Mouse (Mus musculus) retina, postnatal 7 days (tissue): ENCODE results near the gene Tas2r119.
"Not testable (repeated sequence)": the region's sequence is repeated elsewhere in the genome, so short reads cannot be mapped to it uniquely, and the experiment has no call there.

Experiments
- DNase-seq: peaks from one replicate; pipeline ENCODE4 v3.0.0-alpha.2; 2012; ENCODE audit warnings: low read depth, low spot score

Gene Tas2r119

DNA sequence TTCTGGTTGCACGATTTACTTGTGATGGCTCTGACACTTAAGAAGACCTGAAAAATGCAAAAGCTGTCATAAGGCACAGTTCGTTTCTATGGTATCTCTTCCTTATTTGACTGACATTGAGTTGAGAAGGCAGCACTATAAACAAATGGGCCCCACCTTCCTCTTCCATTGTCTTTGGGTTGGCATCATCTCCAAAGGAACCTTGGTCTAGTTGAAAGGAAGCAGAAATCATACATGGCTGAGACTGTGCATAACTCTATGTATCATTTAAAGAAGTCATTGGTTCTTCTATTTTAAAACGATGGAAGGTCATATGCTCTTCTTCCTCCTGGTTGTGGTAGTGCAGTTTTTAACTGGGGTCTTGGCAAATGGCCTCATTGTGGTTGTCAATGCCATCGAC, at the start of gene Tas2r119:
TSS of gene Tas2r119 (plus strand) at position 301 of the 400 bp plus-strand sequence.
- no peak for DNase-seq

DNA sequence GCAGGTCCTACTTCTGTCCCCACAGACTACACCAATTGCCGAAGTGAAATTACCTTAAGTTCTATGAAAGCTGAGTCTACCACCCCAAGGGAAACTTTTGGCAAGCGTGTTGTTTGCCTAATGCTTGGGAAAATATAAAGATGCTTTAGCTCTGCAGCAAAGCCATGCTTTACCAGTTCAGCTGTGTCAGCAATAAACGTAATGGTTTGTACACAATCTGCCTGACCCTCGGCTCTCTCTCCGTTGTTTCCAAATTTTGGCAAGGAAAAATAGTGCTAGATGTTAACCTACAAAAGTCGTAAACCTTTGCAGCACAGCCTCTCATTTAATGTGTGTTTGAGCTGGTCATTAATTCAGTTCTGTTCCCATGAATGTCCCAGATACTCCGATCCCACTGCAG, 44.8 kb upstream of the Tas2r119 start:
- DNase-seq: no peak

DNA sequence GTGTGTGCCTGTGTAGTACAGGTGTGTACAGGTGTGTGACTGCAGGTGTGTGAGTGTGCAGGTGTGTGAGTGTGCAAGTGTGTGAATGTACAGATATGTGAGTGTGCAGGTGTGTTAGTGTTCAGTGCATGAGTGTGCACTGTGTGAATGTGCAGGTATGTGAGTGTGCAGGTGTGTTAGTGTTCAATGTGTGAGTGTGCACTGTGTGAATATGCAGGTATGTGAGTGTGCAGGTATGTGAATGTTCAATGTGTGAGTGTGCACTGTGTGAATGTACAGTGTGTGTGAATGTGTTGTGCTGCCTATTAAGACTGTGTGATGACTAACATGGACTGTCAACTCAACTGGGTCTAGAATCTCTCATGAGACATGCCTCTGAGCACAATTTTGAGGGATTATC, 35.4 kb upstream of the Tas2r119 start:
- no peak for DNase-seq

DNA sequence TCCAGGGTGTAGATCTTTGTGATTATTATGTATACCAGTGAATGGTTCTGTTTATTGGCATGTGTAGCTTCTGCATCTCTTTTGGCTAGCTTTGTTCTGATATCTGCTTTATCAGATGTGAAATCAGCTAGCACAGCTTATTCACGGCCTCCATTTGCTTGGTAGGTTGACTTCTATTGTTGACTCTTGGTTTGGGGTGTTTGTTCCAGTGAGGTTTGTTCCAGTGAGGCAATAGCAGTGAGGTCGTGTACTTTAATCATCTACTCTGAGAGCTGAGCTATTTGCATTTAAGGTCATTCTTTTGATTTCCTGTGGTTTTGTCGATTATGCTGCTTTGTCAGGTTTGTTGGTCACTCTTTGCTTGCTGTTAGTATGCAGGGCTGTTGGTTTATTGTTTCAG, 32.8 kb upstream of the Tas2r119 start:
- DNase-seq: no peak

DNA sequence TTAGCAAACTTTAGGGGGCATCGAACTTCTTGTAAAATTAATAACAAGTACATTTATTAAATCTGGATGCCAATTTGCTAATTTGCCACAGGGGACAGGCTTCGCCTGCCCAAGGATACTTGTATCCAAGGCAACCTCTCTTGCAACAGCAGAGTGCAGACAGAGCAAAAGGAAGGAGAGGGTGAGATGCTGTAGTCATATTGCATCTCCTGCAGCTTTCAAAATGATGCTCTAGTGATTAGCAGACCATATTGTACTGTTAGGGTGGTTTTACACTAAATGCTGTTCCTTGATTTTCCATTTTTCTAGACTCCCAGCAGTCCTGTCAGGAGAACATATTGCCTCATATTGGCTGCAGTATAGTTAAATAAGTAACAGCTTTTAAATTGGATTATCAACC, 23.7 kb upstream of the Tas2r119 start:
- no peak for DNase-seq

DNA sequence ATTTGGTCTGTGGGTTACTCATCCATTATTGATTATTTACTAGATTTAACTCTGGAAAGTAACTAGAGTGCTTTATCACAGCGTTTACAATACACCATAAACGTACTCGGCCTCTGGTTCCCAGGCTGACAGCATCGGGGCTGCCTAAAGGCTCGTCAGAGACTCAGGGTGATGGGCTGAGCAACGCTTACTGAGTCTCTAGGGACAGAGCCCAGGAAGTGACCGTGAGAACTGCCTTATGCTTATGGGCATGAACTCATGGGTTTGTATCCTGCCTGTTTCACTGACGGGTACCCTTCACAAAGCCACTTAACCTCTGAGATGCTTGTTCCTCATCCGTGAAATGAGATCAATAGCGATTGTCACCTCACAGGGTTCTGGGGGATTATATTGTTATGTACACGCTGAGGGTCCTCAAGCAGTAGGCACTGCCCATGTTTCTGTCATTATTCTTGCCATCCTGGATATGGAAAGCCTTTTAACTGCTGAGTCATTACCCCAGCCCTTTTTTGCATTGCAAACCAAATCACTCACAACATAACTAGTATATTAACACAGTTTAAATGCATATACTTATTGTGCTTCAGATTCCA, 23.1 kb upstream of the Tas2r119 start:
- DNase-seq: no peak

- no peak for DNase-seq
Measured at GRCm38 (mm10) chr15:32156126-32156525, 21.0 kb upstream of the Tas2r119 start.

DNA sequence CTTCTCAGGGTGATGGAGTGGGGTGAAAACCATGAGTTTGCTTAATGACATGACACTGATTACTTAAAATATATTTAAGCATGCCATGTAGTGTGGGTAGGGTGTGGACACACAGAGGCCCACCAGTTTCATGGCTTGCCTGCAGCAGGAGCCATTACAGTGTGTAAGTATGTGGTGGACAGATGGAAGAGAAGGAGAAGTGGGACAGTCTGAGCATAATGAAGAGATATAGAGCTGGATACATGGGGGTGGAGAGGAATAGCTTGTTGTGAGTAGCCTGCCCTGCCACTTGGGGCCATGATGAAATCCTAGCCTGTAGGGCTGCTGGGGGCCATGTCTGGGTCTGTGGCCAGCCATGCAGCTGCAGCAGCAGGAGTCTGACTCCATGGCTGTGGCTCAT, 16.8 kb upstream of the Tas2r119 start:
- no peak for DNase-seq

GRCm38 (mm10) chr15:32171764-32172163, 5.3 kb upstream of the Tas2r119 start:
- no peak for DNase-seq

GRCm38 (mm10) chr15:32172175-32172987, 4.7 kb upstream of the Tas2r119 start:
- no peak for DNase-seq

DNA sequence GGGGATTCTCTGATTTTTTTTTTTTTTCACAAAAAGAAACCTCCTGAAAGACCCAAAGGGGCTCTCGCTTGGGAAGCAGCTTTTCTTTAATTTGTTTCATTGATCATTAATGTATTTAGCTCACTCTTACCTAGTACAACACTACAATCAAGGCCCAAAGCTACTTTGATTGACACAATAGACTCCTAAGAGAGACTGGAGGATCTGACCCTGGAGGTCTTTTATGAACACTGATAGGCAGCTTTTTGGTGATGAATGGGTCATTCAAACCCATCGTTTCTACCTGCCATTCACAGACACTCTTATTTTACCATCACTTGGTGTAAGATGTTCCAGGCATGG, 4.1 kb upstream of the Tas2r119 start:
- DNase-seq: no peak

DNA sequence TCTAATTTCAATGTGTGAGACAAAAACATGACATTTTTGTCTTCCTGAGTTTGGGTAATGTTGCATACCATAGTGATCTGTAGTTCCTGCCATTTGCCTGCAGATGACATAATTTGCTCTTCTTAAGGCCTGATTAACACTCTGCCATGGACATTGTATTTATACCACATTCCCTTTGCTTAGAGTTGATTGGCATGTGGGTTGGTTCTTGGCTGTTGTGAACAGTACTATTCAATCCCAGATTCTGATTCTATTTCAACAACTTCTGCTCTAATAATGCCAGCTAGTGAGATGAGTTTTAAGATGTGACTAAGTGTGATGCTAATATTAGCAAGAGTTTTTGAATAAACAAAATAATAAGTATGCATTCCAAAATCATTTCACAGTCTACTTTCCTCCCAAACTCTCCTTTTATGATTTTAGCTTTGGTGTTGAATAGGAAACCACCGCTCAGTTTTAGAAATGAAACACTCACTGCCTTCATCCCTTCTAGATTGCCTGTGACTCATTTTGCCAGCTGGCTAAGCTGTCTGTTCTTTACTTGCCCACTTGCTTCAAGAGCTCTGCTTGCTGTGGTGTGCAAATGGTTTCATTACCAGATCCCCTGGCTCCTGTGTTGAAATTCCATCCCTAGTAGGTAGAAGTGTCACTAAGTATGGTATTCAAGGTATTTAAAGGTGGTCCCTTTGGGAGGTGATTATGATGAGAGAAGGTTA, 3.1 kb downstream of the Tas2r119 start:
- no peak for DNase-seq

DNA sequence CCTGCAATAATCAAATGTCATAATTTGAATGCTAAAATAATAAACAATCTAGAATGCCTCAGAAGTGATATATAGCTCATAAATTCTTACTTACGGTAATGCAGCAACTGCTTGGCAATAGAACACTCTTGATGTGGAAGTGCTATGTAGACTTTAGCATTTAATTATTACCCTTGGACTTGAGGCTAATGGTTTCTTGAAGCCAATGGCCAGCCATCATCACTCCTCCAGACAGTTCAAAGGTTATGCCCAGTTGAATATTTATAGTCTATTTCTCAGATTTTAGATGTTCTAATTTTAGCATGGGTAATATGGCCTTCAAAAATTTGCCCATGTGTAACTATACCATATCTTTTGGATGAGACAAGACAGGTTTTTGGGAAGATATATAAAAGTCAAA, 4.9 kb downstream of the Tas2r119 start:
- no peak for DNase-seq

DNA sequence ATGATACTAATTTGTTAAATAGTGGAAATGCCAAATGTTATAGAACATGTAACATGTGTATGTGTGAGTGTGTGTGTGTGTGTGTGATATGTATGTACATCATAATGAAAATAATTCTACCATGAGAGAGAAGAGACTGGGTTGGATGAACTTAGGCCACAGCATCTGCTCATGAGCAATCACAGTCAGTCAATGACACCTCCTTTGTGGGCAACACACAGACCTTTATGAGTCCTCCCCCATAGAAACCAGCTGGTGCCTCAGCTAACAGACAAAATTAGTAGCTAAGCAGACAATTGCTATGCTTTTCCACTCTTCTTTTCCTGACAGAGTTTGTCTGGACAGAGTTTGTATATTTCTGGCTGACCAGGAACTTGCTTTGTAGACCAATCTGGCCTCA, 7.9 kb downstream of the Tas2r119 start:
- DNase-seq: no peak

- DNase-seq: no peak
Measured at GRCm38 (mm10) chr15:32189879-32190278, 12.8 kb downstream of the Tas2r119 start.

DNA sequence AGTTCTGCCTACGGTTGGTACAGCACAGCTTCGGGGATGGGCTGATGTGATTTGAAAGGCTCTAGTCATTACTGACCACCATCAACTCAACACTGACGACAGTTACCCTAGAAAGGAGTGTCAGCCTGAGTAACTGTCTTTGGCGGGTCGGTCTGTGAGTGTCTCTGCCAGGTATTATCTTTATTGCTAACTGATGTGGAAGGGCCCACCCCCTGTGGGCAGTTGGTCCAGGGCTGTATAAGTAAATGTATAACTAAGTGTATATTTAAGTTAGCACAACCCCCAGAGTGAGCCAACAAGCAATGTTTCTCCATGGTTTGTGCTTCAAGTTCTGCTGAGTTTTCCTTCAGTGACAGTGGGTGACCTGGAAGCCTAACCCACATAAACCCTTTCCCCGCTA, 13.3 kb downstream of the Tas2r119 start:
- DNase-seq: no peak

DNA sequence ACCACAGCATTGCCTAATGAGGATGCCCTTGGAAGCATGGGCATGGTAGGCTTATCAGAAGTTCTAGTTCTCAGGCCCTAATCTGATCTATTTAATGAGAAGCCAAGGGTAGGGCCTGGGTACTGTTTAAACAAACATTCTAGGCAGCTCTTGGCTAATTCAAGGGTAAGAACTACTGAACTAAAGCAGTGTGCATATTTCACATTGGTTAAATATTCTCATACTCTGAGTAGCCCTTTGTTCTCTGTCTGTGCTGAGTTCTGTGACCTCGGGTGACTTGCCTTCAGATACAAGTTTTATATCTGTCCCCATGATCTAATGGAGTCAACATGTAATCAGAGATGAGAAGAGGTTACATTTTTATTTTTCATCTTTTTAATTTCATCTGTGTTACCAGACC, 15.9 kb downstream of the Tas2r119 start:
- no peak for DNase-seq

GRCm38 (mm10) chr15:32198076-32198475, 21.0 kb downstream of the Tas2r119 start:
- DNase-seq: no peak

DNA sequence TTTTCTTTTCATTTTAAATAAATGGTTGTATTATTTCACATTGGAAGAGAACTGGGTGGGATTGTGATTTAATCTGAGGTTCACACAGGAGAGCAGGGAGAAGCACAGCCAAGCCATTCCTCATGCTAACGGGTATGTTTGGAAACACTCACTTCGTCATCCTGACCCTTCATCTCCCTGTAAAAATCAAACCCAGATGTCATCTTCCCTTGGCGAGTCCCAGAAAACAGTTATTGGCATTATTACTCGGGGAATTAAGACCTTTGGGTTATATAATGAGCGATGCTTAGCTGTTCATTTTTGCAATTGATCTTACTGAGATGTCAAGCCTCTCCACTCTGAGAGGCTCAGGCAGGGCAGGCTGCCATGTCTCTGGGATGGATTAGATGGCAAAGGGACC, 21.5 kb downstream of the Tas2r119 start:
- peak; percentile 3 for DNase-seq

DNA sequence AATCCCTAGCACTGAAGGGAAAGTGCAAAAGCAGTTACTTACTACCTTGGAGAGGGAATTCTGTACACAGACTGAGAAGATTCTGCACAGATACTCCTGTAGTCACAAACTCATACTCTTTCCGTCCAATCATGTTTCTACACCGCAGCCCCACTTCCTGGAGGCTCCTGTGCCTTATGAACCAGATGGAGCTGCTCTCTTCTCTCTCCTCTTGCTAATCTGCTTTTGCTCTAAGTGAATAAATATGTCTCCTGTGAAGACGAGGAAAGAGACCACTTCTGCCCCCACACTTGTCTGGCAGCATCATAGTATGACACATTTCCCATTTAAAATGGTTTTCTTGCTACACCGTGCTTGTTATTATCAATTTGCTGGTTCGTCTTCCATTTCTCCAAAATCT, 26.2 kb downstream of the Tas2r119 start:
- no peak for DNase-seq

DNA sequence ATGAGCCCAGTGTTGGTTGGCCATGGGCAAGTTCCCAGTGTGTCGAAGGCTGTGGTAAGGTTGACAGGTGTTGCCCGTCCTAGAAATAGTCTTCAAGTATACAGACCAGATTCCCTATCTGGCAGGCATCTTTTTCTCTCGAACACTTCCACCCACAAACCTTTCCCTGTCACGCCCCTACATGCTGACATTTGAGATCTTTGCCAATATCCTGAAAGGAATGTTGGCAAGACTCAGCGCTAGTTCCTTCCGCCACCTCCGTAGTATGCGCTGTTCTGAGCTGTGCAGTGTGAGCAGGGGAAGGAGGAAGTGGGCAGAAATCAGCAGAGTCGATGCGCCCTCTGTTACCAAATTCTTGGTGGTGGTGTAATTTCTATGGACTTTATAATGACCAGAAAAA, 27.8 kb downstream of the Tas2r119 start:
- no peak for DNase-seq

DNA sequence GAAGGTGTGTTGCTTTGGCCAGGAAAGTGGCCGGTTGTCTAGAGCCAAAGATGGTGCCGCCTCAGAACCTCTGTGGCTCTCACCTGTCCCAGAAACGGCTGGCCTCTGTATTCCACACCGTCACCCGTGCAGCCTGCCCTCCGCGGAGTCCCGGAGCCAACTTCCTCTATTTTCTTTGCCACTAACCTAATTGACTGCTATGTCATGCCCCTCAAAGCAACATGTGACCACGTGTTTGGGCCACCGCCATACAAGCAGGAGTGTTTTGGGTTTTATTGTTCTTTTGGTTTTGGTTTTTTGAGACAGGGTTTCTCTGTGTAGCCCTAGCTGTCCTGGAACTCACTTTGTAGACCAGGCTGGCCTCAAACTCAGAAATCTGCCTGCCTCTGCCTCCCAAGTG, 37.6 kb downstream of the Tas2r119 start:
- DNase-seq: not testable (repeated sequence)

DNA sequence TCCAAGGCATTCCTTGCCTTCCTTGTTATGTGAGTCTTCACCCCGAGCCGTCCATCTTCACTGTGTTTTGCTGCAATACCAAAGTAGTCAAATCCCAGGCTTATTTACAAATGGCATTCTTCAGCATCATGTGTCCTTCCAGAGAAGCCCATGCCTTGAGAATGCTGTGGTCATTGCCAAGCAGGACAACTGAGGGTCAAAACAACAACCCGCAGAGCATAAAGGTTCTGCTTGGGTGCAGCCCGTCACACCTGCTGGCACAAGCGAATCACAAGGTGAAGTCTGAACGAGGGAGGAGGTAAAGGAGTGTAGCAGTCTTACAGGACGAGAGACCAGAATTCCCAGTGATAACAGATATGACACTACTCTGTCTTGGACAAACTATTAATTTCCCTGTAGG, 45.9 kb downstream of the Tas2r119 start:
- no peak for DNase-seq
